ENCODE assay signal across 8 mouse cellular contexts in genomic region chr14:45996760-45997159, GRCm38 (mm10).
DNase-seq lines count a peak whose midpoint lies in the region; ATAC-seq and TF ChIP-seq lines count a peak whose summit lies in the region.

No protein-coding gene starts in this region.

- intact Hi-C loops in heart, adult 2 months (cut with DNase I) = no loop called here
- intact Hi-C loops in left cerebral cortex, adult 2 months (cut with DNase I) = no loop called here

- peaks cover 11% of the 10 kb centered on the region for H3K4me1 ChIP-seq in heart, embryonic 10.5 days
- H3K4me1 ChIP-seq in heart, adult 2 months (ENCODE audit: control insufficient read depth, insufficient read depth, low read length) = peaks cover 3% of the 10 kb centered on the region
- peaks cover 12% of the 10 kb centered on the region for H3K4me1 ChIP-seq in intestine, embryonic 15.5 days (replicated peaks)
- H3K4me1 ChIP-seq in midbrain, embryonic 13.5 days (replicated peaks) = no peaks in the 10 kb centered on the region

- no peaks in the 10 kb centered on the region for H3K79me2 ChIP-seq in heart, adult 2 months (replicated peaks; ENCODE audit: control insufficient read depth, insufficient read depth, low read length)

- H3K4me3 ChIP-seq in heart, embryonic 10.5 days = no peak overlapping the region
- H3K4me3 ChIP-seq in heart, adult 2 months = no peak overlapping the region
- no peak overlapping the region for H3K4me3 ChIP-seq in intestine, embryonic 15.5 days (replicated peaks)
- H3K4me3 ChIP-seq in midbrain, embryonic 13.5 days (replicated peaks) = no peak overlapping the region
- no peak overlapping the region for H3K4me3 ChIP-seq in left cerebral cortex, adult 2 months

- ATAC-seq in intestine, embryonic 15.5 days = peak; percentile 84
- ATAC-seq in midbrain, embryonic 13.5 days = no peak

- TF ChIP-seq CTCF in heart, adult 2 months (IDR thresholded peaks at IDR 0.05) = no peak
- TF ChIP-seq CTCF in left cerebral cortex, adult 2 months (IDR thresholded peaks at IDR 0.05) = no peak

- H3K27ac ChIP-seq in heart, embryonic 10.5 days = no peak overlapping the region
- H3K27ac ChIP-seq in heart, adult 2 months = no peak overlapping the region
- no peak overlapping the region for H3K27ac ChIP-seq in intestine, embryonic 15.5 days
- H3K27ac ChIP-seq in midbrain, embryonic 13.5 days = no peak overlapping the region
- no peak overlapping the region for H3K27ac ChIP-seq in left cerebral cortex, adult 2 months

- 45% methylated on average over 5 of the region's 5 CpGs for WGBS in heart, embryonic 10.5 days
- WGBS in heart, adult 2 months = 21% methylated on average over 5 of the region's 5 CpGs
- 41% methylated on average over 5 of the region's 5 CpGs for WGBS in intestine, embryonic 15.5 days
- 72% methylated on average over 5 of the region's 5 CpGs for WGBS in midbrain, embryonic 13.5 days

- H3K27me3 ChIP-seq in heart, embryonic 10.5 days (ENCODE audit: insufficient read depth, poor library complexity, severe bottlenecking) = no peaks in the 10 kb centered on the region
- no peaks in the 10 kb centered on the region for H3K27me3 ChIP-seq in heart, adult 2 months (ENCODE audit: control insufficient read depth, insufficient read depth, low read length)
- H3K27me3 ChIP-seq in intestine, embryonic 15.5 days (replicated peaks) = no peaks in the 10 kb centered on the region
- H3K27me3 ChIP-seq in midbrain, embryonic 13.5 days = no peaks in the 10 kb centered on the region

- H3K9ac ChIP-seq in heart, adult 2 months (ENCODE audit: low read depth, low read length) = no peak overlapping the region
- H3K9ac ChIP-seq in intestine, embryonic 15.5 days = no peak overlapping the region
- H3K9ac ChIP-seq in midbrain, embryonic 13.5 days (replicated peaks) = no peak overlapping the region

- H3K9me3 ChIP-seq in heart, embryonic 10.5 days = no peaks in the 10 kb centered on the region
- no peaks in the 10 kb centered on the region for H3K9me3 ChIP-seq in intestine, embryonic 15.5 days
- no peaks in the 10 kb centered on the region for H3K9me3 ChIP-seq in midbrain, embryonic 13.5 days

- peak; percentile 84 for DNase-seq in heart, embryonic 10.5 days (ENCODE audit: low spot score)
- no peak for DNase-seq in heart, adult 2 months
- DNase-seq in adipocyte (ENCODE audit: low spot score) = peak; percentile 15
- peak; percentile 82 for DNase-seq in lung, postnatal 10 days
- no peak for DNase-seq in thymus, postnatal 0 days (ENCODE audit: low spot score)
- no peak for DNase-seq in left cerebral cortex, adult 2 months (ENCODE audit: extremely low spot score in 1 of 2, low spot score in 2 of 2)

- H3K4me2 ChIP-seq in intestine, embryonic 15.5 days (replicated peaks) = no peak overlapping the region
- no peak overlapping the region for H3K4me2 ChIP-seq in midbrain, embryonic 13.5 days (replicated peaks)

- TF ChIP-seq EP300 in heart, adult 2 months (IDR thresholded peaks at IDR 0.05; ENCODE audit: insufficient read depth, low read depth, low read length) = no peak

- H3K36me3 ChIP-seq in heart, embryonic 10.5 days = no peaks in the 10 kb centered on the region
- no peaks in the 10 kb centered on the region for H3K36me3 ChIP-seq in heart, adult 2 months (ENCODE audit: control insufficient read depth, insufficient read depth, low read length)
- no peaks in the 10 kb centered on the region for H3K36me3 ChIP-seq in intestine, embryonic 15.5 days
- H3K36me3 ChIP-seq in midbrain, embryonic 13.5 days = no peaks in the 10 kb centered on the region

- no peak for TF ChIP-seq POLR2A in heart, adult 2 months (IDR thresholded peaks at IDR 0.05; ENCODE audit: insufficient read depth, low read depth, low read length)

Comparison
In these comparisons a context has a peak if more than half of its experiments do, and no peak if none do; other contexts are left out.
1. DNase-seq: peak in heart, embryonic 10.5 days (single experiment), adipocyte (single experiment) and lung, postnatal 10 days (single experiment); none in heart, adult 2 months (0 of 2), thymus, postnatal 0 days (single experiment) and left cerebral cortex, adult 2 months (0 of 2).